ENCODE assay signal across 27 mouse cellular contexts in the genomic region with DNA sequence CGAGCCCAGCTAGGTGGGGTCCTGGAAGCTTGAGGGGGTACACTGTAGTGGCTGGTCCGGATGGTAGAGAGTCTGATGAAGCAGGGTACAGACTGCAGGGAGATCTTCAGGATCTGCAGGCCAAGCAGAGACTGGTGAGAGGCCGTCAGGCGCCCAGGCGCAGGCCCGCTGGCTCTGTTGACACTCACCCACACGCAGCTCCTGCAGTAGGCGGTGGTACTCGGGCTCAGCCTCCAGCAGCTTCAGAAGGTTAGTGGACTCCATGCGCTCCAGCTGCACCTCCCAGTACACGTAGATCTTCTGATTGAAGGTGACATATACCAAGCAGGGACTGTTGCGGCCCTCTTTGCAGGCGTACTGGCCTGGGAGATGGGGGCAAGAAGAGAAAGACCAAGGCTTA. TPM values are rescaled to one million over a fixed set of nuclear protein-coding genes. Genes with fewer than 3 reads are reported as not detected.
DNase-seq lines count a peak whose midpoint lies in the region; ATAC-seq and TF ChIP-seq lines count a peak whose summit lies in the region.
"Had no signal": no experiment of that assay in that cellular context is flagged by ENCODE, and none has a peak within 500 bp of the region (broad histone marks: within the 10 kb centered on the region; RNA-seq: fewer than 3 reads in every experiment).

No protein-coding gene starts in this region.

- WGBS in hindbrain, embryonic 12.5 days: 96% methylated on average over 13 of the region's 13 CpGs
- 96% methylated on average over 13 of the region's 13 CpGs for WGBS in hindbrain, embryonic 16.5 days
- 95% methylated on average over 13 of the region's 13 CpGs for WGBS in midbrain, embryonic 11.5 days
- WGBS in midbrain, postnatal 0 days: 96% methylated on average over 13 of the region's 13 CpGs

- H3K36me3 ChIP-seq in hindbrain, embryonic 12.5 days: peaks cover 65% of the 10 kb centered on the region
- peaks cover 34% of the 10 kb centered on the region for H3K36me3 ChIP-seq in hindbrain, embryonic 16.5 days (ENCODE audit: control insufficient read depth, insufficient read depth, low read length)
- peaks cover 25% of the 10 kb centered on the region for H3K36me3 ChIP-seq in midbrain, embryonic 11.5 days (ENCODE audit: control insufficient read depth, insufficient read depth, low read length)
- peaks cover 44% of the 10 kb centered on the region for H3K36me3 ChIP-seq in midbrain, postnatal 0 days (ENCODE audit: insufficient read depth, low read length)

- peak; percentile 12 for DNase-seq in cerebellum, adult 9-10 months
- DNase-seq in midbrain, embryonic 11.5 days (ENCODE audit: low spot score, missing footprints): peak; percentile 56
- no peak for DNase-seq in midbrain, postnatal 0 days (ENCODE audit: low spot score)
- DNase-seq in brain, adult 2 months (ENCODE audit: low read depth, low spot score): peak; percentile 52
- DNase-seq: adrenal gland, adult 8-10 months; gastrocnemius, postnatal 25 days had no signal

- TF ChIP-seq CTCF in midbrain, postnatal 0 days (IDR thresholded peaks at IDR 0.05): no peak

- no peak overlapping the region for H3K4me3 ChIP-seq in hindbrain, embryonic 12.5 days
- no peak overlapping the region for H3K4me3 ChIP-seq in hindbrain, embryonic 16.5 days (ENCODE audit: low read length)
- H3K4me3 ChIP-seq in midbrain, embryonic 11.5 days (ENCODE audit: low read depth, low read length): no peak overlapping the region
- H3K4me3 ChIP-seq in midbrain, postnatal 0 days (ENCODE audit: low read depth, low read length): no peak overlapping the region
- H3K4me3 ChIP-seq: embryonic facial prominence, embryonic 15.5 days; erythroblast, embryonic 14.5 days; forebrain, embryonic 10.5 days; gastrocnemius, adult 2 months; heart, embryonic 12.5 days; hindbrain, embryonic 10.5 days; hindbrain, embryonic 15.5 days had no signal

- H3K9me3 ChIP-seq in hindbrain, embryonic 12.5 days (replicated peaks): no peaks in the 10 kb centered on the region
- no peaks in the 10 kb centered on the region for H3K9me3 ChIP-seq in hindbrain, embryonic 16.5 days (ENCODE audit: control insufficient read depth, low read length)
- H3K9me3 ChIP-seq in midbrain, embryonic 11.5 days (ENCODE audit: control insufficient read depth, low read length): no peaks in the 10 kb centered on the region
- H3K9me3 ChIP-seq in midbrain, postnatal 0 days (ENCODE audit: low read length): no peaks in the 10 kb centered on the region
- H3K9me3 ChIP-seq: embryonic facial prominence, embryonic 15.5 days; forebrain, embryonic 10.5 days; G1E; heart, embryonic 12.5 days; hindbrain, embryonic 10.5 days; hindbrain, embryonic 15.5 days had no signal

- H3K4me1 ChIP-seq in hindbrain, embryonic 12.5 days: no peaks in the 10 kb centered on the region
- H3K4me1 ChIP-seq in hindbrain, embryonic 16.5 days (ENCODE audit: control insufficient read depth, insufficient read depth, low read depth, low read length): no peaks in the 10 kb centered on the region
- H3K4me1 ChIP-seq in midbrain, embryonic 11.5 days (ENCODE audit: control insufficient read depth, insufficient read depth, low read length): no peaks in the 10 kb centered on the region
- H3K4me1 ChIP-seq in midbrain, postnatal 0 days (ENCODE audit: insufficient read depth, low read length): no peaks in the 10 kb centered on the region
- H3K4me1 ChIP-seq: embryonic facial prominence, embryonic 15.5 days; forebrain, embryonic 10.5 days; heart, embryonic 12.5 days; hindbrain, embryonic 10.5 days; hindbrain, embryonic 15.5 days had no signal

- H3K9ac ChIP-seq in hindbrain, embryonic 12.5 days: no peak overlapping the region
- no peak overlapping the region for H3K9ac ChIP-seq in hindbrain, embryonic 16.5 days (ENCODE audit: low read depth, low read length)
- H3K9ac ChIP-seq in midbrain, embryonic 11.5 days (ENCODE audit: low read length): no peak overlapping the region
- H3K9ac ChIP-seq in midbrain, postnatal 0 days (replicated peaks; ENCODE audit: low read length, poor library complexity, severe bottlenecking): no peak overlapping the region
- H3K9ac ChIP-seq: embryonic facial prominence, embryonic 15.5 days; heart, embryonic 12.5 days; hindbrain, embryonic 15.5 days had no signal

- no peaks in the 10 kb centered on the region for H3K27me3 ChIP-seq in hindbrain, embryonic 12.5 days
- no peaks in the 10 kb centered on the region for H3K27me3 ChIP-seq in hindbrain, embryonic 16.5 days (replicated peaks; ENCODE audit: control insufficient read depth, insufficient read depth, low read length)
- H3K27me3 ChIP-seq in midbrain, embryonic 11.5 days (ENCODE audit: control insufficient read depth, insufficient read depth, low read length): no peaks in the 10 kb centered on the region
- no peaks in the 10 kb centered on the region for H3K27me3 ChIP-seq in midbrain, postnatal 0 days (ENCODE audit: insufficient read depth, low read length)
- H3K27me3 ChIP-seq: embryonic facial prominence, embryonic 15.5 days; heart, embryonic 12.5 days; hindbrain, embryonic 15.5 days had no signal

- H3K27ac ChIP-seq in hindbrain, embryonic 12.5 days: no peak overlapping the region
- no peak overlapping the region for H3K27ac ChIP-seq in hindbrain, embryonic 16.5 days (ENCODE audit: low read depth, low read length)
- no peak overlapping the region for H3K27ac ChIP-seq in midbrain, embryonic 11.5 days (ENCODE audit: low read depth, low read length)
- H3K27ac ChIP-seq in midbrain, postnatal 0 days (ENCODE audit: low read depth, low read length): no peak overlapping the region
- H3K27ac ChIP-seq: embryonic facial prominence, embryonic 15.5 days; forebrain, embryonic 10.5 days; gastrocnemius, adult 2 months; hindbrain, embryonic 10.5 days; hindbrain, embryonic 15.5 days had no signal

- H3K4me2 ChIP-seq in hindbrain, embryonic 12.5 days (replicated peaks): no peak overlapping the region
- no peak overlapping the region for H3K4me2 ChIP-seq in hindbrain, embryonic 16.5 days (ENCODE audit: low read length)
- no peak overlapping the region for H3K4me2 ChIP-seq in midbrain, embryonic 11.5 days
- H3K4me2 ChIP-seq in midbrain, postnatal 0 days (ENCODE audit: low read depth, low read length, poor library complexity, severe bottlenecking): no peak overlapping the region
- H3K4me2 ChIP-seq: embryonic facial prominence, embryonic 15.5 days; heart, embryonic 12.5 days; hindbrain, embryonic 15.5 days had no signal

- ATAC-seq in cerebellum, adult (ENCODE audit: insufficient number of reproducible peaks, low FRiP score, low TSS enrichment): no peak
- ATAC-seq in hindbrain, embryonic 12.5 days (ENCODE audit: low FRiP score): peak; percentile 32; the same call in 1 of the 2 replicates
- ATAC-seq in hindbrain, embryonic 16.5 days: no peak
- ATAC-seq in midbrain, embryonic 11.5 days (ENCODE audit: low FRiP score): no peak
- no peak; the same call in 1 of the 2 replicates for ATAC-seq in midbrain, postnatal 0 days (ENCODE audit: low FRiP score)

RNA-seq across cellular contexts. Expression of gene Nrip2, which starts 11.2 kb away (rescaled TPM):
- polyA plus RNA-seq in hindbrain, embryonic 12.5 days (2016; fragmentation: Nextera tagmentation; extraction: Ambion mirVana): 4.1 and 5.6 TPM in 2 replicates
- polyA plus RNA-seq in hindbrain, embryonic 16.5 days (2015; fragmentation: Nextera tagmentation; extraction: Ambion mirVana): 11.0 and 11.3 TPM in 2 replicates
- 2.2 and 2.7 TPM in 2 replicates for polyA plus RNA-seq in midbrain, embryonic 11.5 days (2014; fragmentation: Nextera tagmentation; extraction: Ambion mirVana)
- total RNA-seq in midbrain, postnatal 0 days (2014; rRNA removed): 11.6 and 12.6 TPM in 2 replicates
- 13.0 and 14.5 TPM in 2 replicates for polyA plus RNA-seq in midbrain, postnatal 0 days (2015; fragmentation: Nextera tagmentation; extraction: Ambion mirVana)
- total RNA-seq: granulocyte monocyte progenitor cell, adult 5-6 weeks had no signal
- polyA plus RNA-seq: erythroblast, embryonic 14.5 days; G1E had no signal

RNA-seq across cellular contexts. Expression of gene Itfg2, which starts 14.4 kb away (rescaled TPM):
- polyA plus RNA-seq in hindbrain, embryonic 12.5 days (2016; fragmentation: Nextera tagmentation; extraction: Ambion mirVana): 33.4 and 37.7 TPM in 2 replicates
- polyA plus RNA-seq in hindbrain, embryonic 16.5 days (2015; fragmentation: Nextera tagmentation; extraction: Ambion mirVana): 35.7 and 46.9 TPM in 2 replicates
- 26.3 and 27.2 TPM in 2 replicates for polyA plus RNA-seq in midbrain, embryonic 11.5 days (2014; fragmentation: Nextera tagmentation; extraction: Ambion mirVana)
- 37.3 and 40.2 TPM in 2 replicates for total RNA-seq in midbrain, postnatal 0 days (2014; rRNA removed)
- polyA plus RNA-seq in midbrain, postnatal 0 days (2015; fragmentation: Nextera tagmentation; extraction: Ambion mirVana): 37.4 and 41.5 TPM in 2 replicates

RNA-seq across cellular contexts. Expression of gene Fkbp4, which starts 28.2 kb away (rescaled TPM):
- 415 and 439 TPM in 2 replicates for polyA plus RNA-seq in hindbrain, embryonic 12.5 days (2016; fragmentation: Nextera tagmentation; extraction: Ambion mirVana)
- 341 and 344 TPM in 2 replicates for polyA plus RNA-seq in hindbrain, embryonic 16.5 days (2015; fragmentation: Nextera tagmentation; extraction: Ambion mirVana)
- polyA plus RNA-seq in midbrain, embryonic 11.5 days (2014; fragmentation: Nextera tagmentation; extraction: Ambion mirVana): 559 and 584 TPM in 2 replicates
- 164 and 180 TPM in 2 replicates for total RNA-seq in midbrain, postnatal 0 days (2014; rRNA removed)
- polyA plus RNA-seq in midbrain, postnatal 0 days (2015; fragmentation: Nextera tagmentation; extraction: Ambion mirVana): 245 and 253 TPM in 2 replicates

RNA-seq across cellular contexts. Expression of gene Gm44596, which starts 35.0 kb away (rescaled TPM):
- not detected in 2 replicates for polyA plus RNA-seq in hindbrain, embryonic 12.5 days (2016; fragmentation: Nextera tagmentation; extraction: Ambion mirVana)
- polyA plus RNA-seq in hindbrain, embryonic 16.5 days (2015; fragmentation: Nextera tagmentation; extraction: Ambion mirVana): not detected in 2 replicates
- polyA plus RNA-seq in midbrain, embryonic 11.5 days (2014; fragmentation: Nextera tagmentation; extraction: Ambion mirVana): not detected in 2 replicates
- total RNA-seq in midbrain, postnatal 0 days (2014; rRNA removed): not detected in 2 replicates
- polyA plus RNA-seq in midbrain, postnatal 0 days (2015; fragmentation: Nextera tagmentation; extraction: Ambion mirVana): not detected in 2 replicates
- total RNA-seq: adrenal gland, adult 8-10 months; adrenal gland, postnatal 36 days; common myeloid progenitor, adult 5-6 weeks; G1E; gastrocnemius, adult 2 months; gastrocnemius, postnatal 25 days; granulocyte monocyte progenitor cell, adult 5-6 weeks; heart, adult 8-10 months; heart, postnatal 25 days had no signal
- polyA plus RNA-seq: brain, embryonic 14.5 days; CD4-positive, CD25-positive, alpha-beta regulatory T cell, adult 4 months; embryonic facial prominence, embryonic 11.5 days; embryonic facial prominence, embryonic 15.5 days; erythroblast, embryonic 14.5 days; forebrain, embryonic 10.5 days; forebrain, embryonic 16.5 days; G1E; heart, embryonic 12.5 days; heart, embryonic 16.5 days; hindbrain, embryonic 10.5 days; hindbrain, embryonic 15.5 days had no signal

RNA-seq across cellular contexts. Expression of gene Tex52, which starts 35.0 kb away (rescaled TPM):
- polyA plus RNA-seq in hindbrain, embryonic 12.5 days (2016; fragmentation: Nextera tagmentation; extraction: Ambion mirVana): 0.65 and 0.76 TPM in 2 replicates
- polyA plus RNA-seq in hindbrain, embryonic 16.5 days (2015; fragmentation: Nextera tagmentation; extraction: Ambion mirVana): 0.61 and 0.82 TPM in 2 replicates
- polyA plus RNA-seq in midbrain, embryonic 11.5 days (2014; fragmentation: Nextera tagmentation; extraction: Ambion mirVana): 0.25 and 0.44 TPM in 2 replicates
- 1.0 and 2.0 TPM in 2 replicates for total RNA-seq in midbrain, postnatal 0 days (2014; rRNA removed)
- polyA plus RNA-seq in midbrain, postnatal 0 days (2015; fragmentation: Nextera tagmentation; extraction: Ambion mirVana): 0.29 and 0.39 TPM in 2 replicates
- total RNA-seq: adrenal gland, adult 8-10 months; adrenal gland, postnatal 36 days; common myeloid progenitor, adult 5-6 weeks; gastrocnemius, adult 2 months; gastrocnemius, postnatal 25 days; granulocyte monocyte progenitor cell, adult 5-6 weeks; heart, adult 8-10 months; heart, postnatal 25 days had no signal
- polyA plus RNA-seq: CD4-positive, CD25-positive, alpha-beta regulatory T cell, adult 4 months; G1E had no signal
